Mouse (Mus musculus) embryonic stem cell, embryonic (primary cell): Measurements from ENCODE around the gene Rnase13.

ENCODE experiments used
- CTCF ChIA-PET, 4 experiments: fragments of 300-600 bp in 2 of 4; fragments of 350-600 bp in 2 of 4; sonication (Branson Sonifier 250); formaldehyde crosslinking; loops; one replicate each; lab custom pipeline; 2022; ENCODE audit warnings: inconsistent platforms in 2 of 4; lab: Charles Lee
- POLR2A ChIA-PET, 4 experiments: fragments of 300-600 bp in 2 of 4; fragments of 350-600 bp in 2 of 4; sonication (Branson Sonifier 250); formaldehyde crosslinking; loops; one replicate each; lab custom pipeline; 2022; ENCODE audit warnings: antibody characterized with exemption in 4 of 4, inconsistent platforms in 1 of 4; lab: Charles Lee

Gene Rnase13

GRCm38 (mm10) chr14:51918966-51919365 is 3.6 kb downstream of the Rnase13 start:
- ChIA-PET CTCF (interaction anchor here in 1 of 4 experiments (1.2 kb wide), 1 partner anchor 99 kb away, joined by 3 read pairs; no protein-coding TSS in a partner anchor), POLR2A (no interaction called here)

- CTCF ChIA-PET, result interaction anchor here in 3 of 4 experiments (0.6 to 1.2 kb wide), 4 partner anchors 14 to 99 kb away, joined by 3 to 4 read pairs (median 4); partner anchors contain the start of gene Tmem253 (in 1 of the 3)
- POLR2A ChIA-PET, result interaction anchor here in 3 of 4 experiments (0.6 to 1.6 kb wide), 6 partner anchors 13 to 186 kb away, joined by 3 to 5 read pairs (median 3); partner anchors contain the start of genes Arhgef40 (in 1 of the 3) and Hnrnpc (in 1 of the 3)
Observed at GRCm38 (mm10) chr14:51918125-51918524, 4.4 kb downstream of the Rnase13 start, which contains the start of gene Tppp2. TSS of gene Tppp2 (plus strand) at chr14:51918425.

- ChIA-PET POLR2A (interaction anchor here in 1 of 4 experiments (0.6 to 1.0 kb wide), 2 partner anchors 72 to 106 kb away, joined by 3 read pairs; no protein-coding TSS in a partner anchor), CTCF (no interaction called here)
Observed at GRCm38 (mm10) chr14:51916539-51916938, 6.0 kb downstream of the Rnase13 start.

GRCm38 (mm10) chr14:51915030-51915429 is 7.5 kb downstream of the Rnase13 start:
- POLR2A ChIA-PET, result interaction anchor here in 2 of 4 experiments (0.8 to 4.2 kb wide), 9 partner anchors 10 to 132 kb away, joined by 3 to 28 read pairs (median 5); partner anchors contain the start of gene Mettl17 (in 1 of the 2)
- CTCF ChIA-PET, result interaction anchor here in 2 of 4 experiments (1.2 to 3.2 kb wide), 2 partner anchors 11 to 105 kb away, joined by 3 to 27 read pairs; no protein-coding TSS in a partner anchor

GRCm38 (mm10) chr14:51913960-51914762 is 8.4 kb downstream of the Rnase13 start, which contains the start of gene Ndrg2:
TSS of gene Ndrg2 (minus strand) at chr14:51914158.
- POLR2A ChIA-PET, result interaction anchor here in 3 of 4 experiments (0.6 to 4.2 kb wide), 24 partner anchors 9 to 600 kb away, joined by 3 to 65 read pairs (median 4); partner anchors contain the start of genes Arhgef40 (in 1 of the 3), Hnrnpc (in 1 of the 3) and Mettl17 (in 1 of the 3)
- CTCF ChIA-PET, result interaction anchor here in 3 of 4 experiments (0.5 to 3.2 kb wide), 12 partner anchors 10 to 817 kb away, joined by 3 to 27 read pairs (median 3); no protein-coding TSS in a partner anchor

GRCm38 (mm10) chr14:51913062-51913959 is 9.3 kb downstream of the Rnase13 start:
- ChIA-PET POLR2A (interaction anchor here (0.5 to 4.2 kb wide), 57 partner anchors 8 to 599 kb away, joined by 3 to 65 read pairs (median 6); partner anchors contain the start of genes Hnrnpc (in 2 of the 4), Mettl17 (in 2 of the 4), Zfp219 (in 2 of the 4) and Arhgef40 (in 1 of the 4)), CTCF (interaction anchor here (0.5 to 3.2 kb wide), 17 partner anchors 9 to 816 kb away, joined by 3 to 27 read pairs (median 4); partner anchors contain the start of gene Mettl17 (in 1 of the 4))

- CTCF ChIA-PET, result interaction anchor here (0.6 to 3.2 kb wide), 26 partner anchors 9 to 385 kb away, joined by 3 to 27 read pairs (median 4); partner anchors contain the start of gene Mettl17 (in 1 of the 4)
Observed at GRCm38 (mm10) chr14:51912391-51913061, 10.0 kb downstream of the Rnase13 start.

GRCm38 (mm10) chr14:51911301-51911700 is 11.3 kb downstream of the Rnase13 start:
- POLR2A ChIA-PET, result interaction anchor here (0.7 to 4.2 kb wide), 25 partner anchors 7 to 229 kb away, joined by 3 to 65 read pairs (median 9); partner anchors contain the start of genes Mettl17 (in 2 of the 4), Zfp219 (in 2 of the 4), Hnrnpc (in 1 of the 4) and Rnase13 (in 1 of the 4)

More at GRCm38 (mm10) chr14:51912391-51913061, 10.0 kb downstream of the Rnase13 start:
- POLR2A ChIA-PET, result interaction anchor here (0.5 to 4.2 kb wide), 73 partner anchors 7 to 404 kb away, joined by 3 to 65 read pairs (median 5); partner anchors contain the start of genes Hnrnpc (in 2 of the 4), Mettl17 (in 2 of the 4), Zfp219 (in 2 of the 4) and Arhgef40 (in 1 of the 4)

GRCm38 (mm10) chr14:51906102-51906501 is 16.5 kb downstream of the Rnase13 start:
- CTCF ChIA-PET, result interaction anchor here in 2 of 4 experiments (0.6 to 4.5 kb wide), 8 partner anchors 13 to 421 kb away, joined by 3 to 26 read pairs (median 4); partner anchors contain the start of genes Arhgef40 (in 1 of the 2) and Slc39a2 (in 1 of the 2)
- POLR2A ChIA-PET, result interaction anchor here in 2 of 4 experiments (0.6 to 3.7 kb wide), 11 partner anchors 7 to 230 kb away, joined by 3 to 30 read pairs (median 4); partner anchors contain the start of genes Ndrg2 (in 2 of the 2), Rpgrip1 (in 1 of the 2) and Zfp219 (in 1 of the 2)

More at GRCm38 (mm10) chr14:51911301-51911700, 11.3 kb downstream of the Rnase13 start:
- CTCF ChIA-PET, result interaction anchor here in 2 of 4 experiments (0.7 to 1.5 kb wide), 9 partner anchors 8 to 321 kb away, joined by 3 to 5 read pairs (median 3); no protein-coding TSS in a partner anchor

- CTCF ChIA-PET, result interaction anchor here in 3 of 4 experiments (0.5 to 4.5 kb wide), 22 partner anchors 8 to 1134 kb away, joined by 3 to 27 read pairs (median 4); partner anchors contain the start of genes Ndrg2 (in 3 of the 3), Arhgef40 (in 1 of the 3), Mettl17 (in 1 of the 3) and Slc39a2 (in 1 of the 3)
- POLR2A ChIA-PET, result interaction anchor here in 3 of 4 experiments (0.8 to 3.7 kb wide), 34 partner anchors 9 to 210 kb away, joined by 3 to 30 read pairs (median 6); partner anchors contain the start of genes Hnrnpc (in 2 of the 3), Ndrg2 (in 2 of the 3), Zfp219 (in 2 of the 3) and Arhgef40 (in 1 of the 3)
Observed at GRCm38 (mm10) chr14:51904706-51905105, 17.9 kb downstream of the Rnase13 start.

GRCm38 (mm10) chr14:51903782-51904181 is 18.8 kb downstream of the Rnase13 start:
- ChIA-PET CTCF (interaction anchor here (0.5 to 4.5 kb wide), 29 partner anchors 9 to 1135 kb away, joined by 3 to 27 read pairs (median 5); partner anchors contain the start of genes Ndrg2 (in 3 of the 4) and Mettl17 (in 1 of the 4)), POLR2A (interaction anchor here (0.7 to 7.9 kb wide), 52 partner anchors 9 to 294 kb away, joined by 3 to 65 read pairs (median 4); partner anchors contain the start of genes Zfp219 (in 3 of the 4), Hnrnpc (in 2 of the 4), Mettl17 (in 2 of the 4) and Ndrg2 (in 2 of the 4))

GRCm38 (mm10) chr14:51902806-51903710 is 19.5 kb downstream of the Rnase13 start:
- ChIA-PET POLR2A (interaction anchor here (0.5 to 7.9 kb wide), 51 partner anchors 9 to 439 kb away, joined by 3 to 65 read pairs (median 4); partner anchors contain the start of genes Zfp219 (in 3 of the 4), Hnrnpc (in 2 of the 4), Ndrg2 (in 2 of the 4) and Mettl17 (in 1 of the 4)), CTCF (interaction anchor here (0.5 to 4.5 kb wide), 36 partner anchors 8 to 1553 kb away, joined by 3 to 27 read pairs (median 4); partner anchors contain the start of genes Ndrg2 (in 3 of the 4) and Mettl17 (in 1 of the 4))

- ChIA-PET POLR2A (interaction anchor here in 3 of 4 experiments (0.7 to 7.9 kb wide), 12 partner anchors 8 to 148 kb away, joined by 3 to 65 read pairs (median 4); partner anchors contain the start of genes Zfp219 (in 2 of the 3), Mettl17 (in 1 of the 3) and Ndrg2 (in 1 of the 3)), CTCF (interaction anchor here in 1 of 4 experiments (0.7 to 1.0 kb wide), 2 partner anchors 9 to 109 kb away, joined by 3 to 4 read pairs; no protein-coding TSS in a partner anchor)
Observed at GRCm38 (mm10) chr14:51899351-51899750, 23.2 kb downstream of the Rnase13 start.
